ENCODE assay signal across 22 mouse cellular contexts in genomic region chr10:111806333-111806732, GRCm38 (mm10).
DNase-seq lines count a peak whose midpoint lies in the region; ATAC-seq and TF ChIP-seq lines count a peak whose summit lies in the region.
"Had no signal": no experiment of that assay in that cellular context is flagged by ENCODE, and none has a peak within 500 bp of the region (broad histone marks: within the 10 kb centered on the region; RNA-seq: fewer than 3 reads in every experiment).

No protein-coding gene starts in this region.

- H3K4me1 ChIP-seq in heart, embryonic 11.5 days (ENCODE audit: control insufficient read depth, insufficient read depth, low read length): 0 out of 2 replicates have a peak, but pooled peaks cover 7% of the 10 kb centered on the region
- H3K4me1 ChIP-seq in liver, embryonic 13.5 days (replicated peaks): peaks cover 11% of the 10 kb centered on the region
- peaks cover 7% of the 10 kb centered on the region for H3K4me1 ChIP-seq in liver, embryonic 11.5 days (replicated peaks; ENCODE audit: control insufficient read depth, insufficient read depth, low read length)
- no peaks in the 10 kb centered on the region for H3K4me1 ChIP-seq in liver, embryonic 15.5 days (replicated peaks)
- H3K4me1 ChIP-seq: forebrain, embryonic 13.5 days had no signal

- H3K4me2 ChIP-seq in heart, embryonic 11.5 days: no peak overlapping the region
- H3K4me2 ChIP-seq in liver, embryonic 13.5 days: no peak overlapping the region
- no peak overlapping the region for H3K4me2 ChIP-seq in liver, embryonic 11.5 days
- no peak overlapping the region for H3K4me2 ChIP-seq in liver, embryonic 15.5 days
- H3K4me2 ChIP-seq: forebrain, embryonic 13.5 days; heart, embryonic 13.5 days; hindbrain, embryonic 14.5 days had no signal

- no peaks in the 10 kb centered on the region for H3K9me3 ChIP-seq in heart, embryonic 11.5 days (replicated peaks; ENCODE audit: control insufficient read depth, low read length)
- H3K9me3 ChIP-seq in liver, embryonic 13.5 days (replicated peaks): no peaks in the 10 kb centered on the region
- H3K9me3 ChIP-seq in liver, embryonic 11.5 days (ENCODE audit: control insufficient read depth, low read length): no peaks in the 10 kb centered on the region
- H3K9me3 ChIP-seq in liver, embryonic 15.5 days (replicated peaks): no peaks in the 10 kb centered on the region
- H3K9me3 ChIP-seq: forebrain, embryonic 10.5 days; forebrain, embryonic 13.5 days; heart, embryonic 13.5 days had no signal

- peak; percentile 61 for DNase-seq in heart, adult 11 months
- no peak for DNase-seq in liver, embryonic 13.5 days
- no peak for DNase-seq in liver, embryonic 11.5 days (ENCODE audit: low spot score)
- DNase-seq in gastrocnemius, adult 2 months: no peak
- DNase-seq: adrenal gland, adult 8-10 months; adrenal gland, postnatal 25 days; cerebellum, adult 18-20 months; cerebellum, adult 9-10 months; cerebellum, postnatal 14 days; gastrocnemius, postnatal 25 days; heart, postnatal 14 days; heart, postnatal 4 days had no signal

- no peak overlapping the region for H3K27ac ChIP-seq in heart, embryonic 11.5 days (ENCODE audit: low read depth, low read length)
- no peak overlapping the region for H3K27ac ChIP-seq in liver, embryonic 13.5 days
- no peak overlapping the region for H3K27ac ChIP-seq in liver, embryonic 11.5 days (ENCODE audit: low read depth, low read length)
- H3K27ac ChIP-seq in liver, embryonic 15.5 days (replicated peaks): no peak overlapping the region
- no peak overlapping the region for H3K27ac ChIP-seq in gastrocnemius, adult 2 months
- H3K27ac ChIP-seq: forebrain, embryonic 10.5 days; forebrain, embryonic 13.5 days; hindbrain, embryonic 14.5 days; hindbrain, postnatal 0 days had no signal

- H3K9ac ChIP-seq in heart, embryonic 11.5 days (ENCODE audit: low read depth, low read length): no peak overlapping the region
- no peak overlapping the region for H3K9ac ChIP-seq in liver, embryonic 13.5 days
- no peak overlapping the region for H3K9ac ChIP-seq in liver, embryonic 11.5 days (ENCODE audit: low read depth, low read length)
- no peak overlapping the region for H3K9ac ChIP-seq in liver, embryonic 15.5 days
- H3K9ac ChIP-seq: forebrain, embryonic 13.5 days; heart, embryonic 13.5 days; hindbrain, embryonic 14.5 days had no signal

- no peak for ATAC-seq in heart, embryonic 11.5 days (replicated peaks; ENCODE audit: insufficient number of reproducible peaks, low FRiP score, low TSS enrichment)
- peak; percentile 73 for ATAC-seq in liver, embryonic 13.5 days (ENCODE audit: low read depth)
- ATAC-seq in liver, embryonic 11.5 days (replicated peaks; ENCODE audit: low FRiP score): no peak; the same call in 1 of the 2 replicates
- 0 out of 2 replicates have a peak, but pooled peaks have one; percentile 28 for ATAC-seq in liver, embryonic 15.5 days (ENCODE audit: insufficient read depth)
- ATAC-seq in megakaryocyte-erythroid progenitor cell, adult 5-6 weeks (replicated peaks; ENCODE audit: low FRiP score, low TSS enrichment, poor library complexity, severe bottlenecking): peak; percentile 93
- ATAC-seq: activated CD4-positive, CD25-positive, alpha-beta regulatory T cell, adult 4 months; forebrain, embryonic 13.5 days; forebrain, embryonic 16.5 days; hindbrain, postnatal 0 days had no signal

- H3K36me3 ChIP-seq in heart, embryonic 11.5 days (ENCODE audit: control insufficient read depth, insufficient read depth, low read length): no peaks in the 10 kb centered on the region
- H3K36me3 ChIP-seq in liver, embryonic 13.5 days: no peaks in the 10 kb centered on the region
- no peaks in the 10 kb centered on the region for H3K36me3 ChIP-seq in liver, embryonic 11.5 days (ENCODE audit: control insufficient read depth, insufficient read depth, low read length)
- no peaks in the 10 kb centered on the region for H3K36me3 ChIP-seq in liver, embryonic 15.5 days (replicated peaks)
- H3K36me3 ChIP-seq: forebrain, embryonic 10.5 days; heart, embryonic 13.5 days had no signal

- H3K4me3 ChIP-seq in heart, embryonic 11.5 days (ENCODE audit: low read depth, low read length): no peak overlapping the region
- no peak overlapping the region for H3K4me3 ChIP-seq in liver, embryonic 13.5 days (replicated peaks)
- H3K4me3 ChIP-seq in liver, embryonic 11.5 days (ENCODE audit: low read depth, low read length): no peak overlapping the region
- H3K4me3 ChIP-seq in liver, embryonic 15.5 days (replicated peaks): no peak overlapping the region
- H3K4me3 ChIP-seq in gastrocnemius, adult 2 months: no peak overlapping the region
- H3K4me3 ChIP-seq: forebrain, embryonic 10.5 days; forebrain, embryonic 13.5 days; heart, embryonic 13.5 days had no signal

- intact Hi-C loops in gastrocnemius, adult 2 months (cut with DNase I): no loop called here

- no peaks in the 10 kb centered on the region for H3K27me3 ChIP-seq in heart, embryonic 11.5 days (ENCODE audit: control insufficient read depth, insufficient read depth, low read length)
- no peaks in the 10 kb centered on the region for H3K27me3 ChIP-seq in liver, embryonic 13.5 days
- no peaks in the 10 kb centered on the region for H3K27me3 ChIP-seq in liver, embryonic 11.5 days (replicated peaks; ENCODE audit: control insufficient read depth, insufficient read depth, low read length)
- H3K27me3 ChIP-seq in liver, embryonic 15.5 days: no peaks in the 10 kb centered on the region
- H3K27me3 ChIP-seq: forebrain, embryonic 13.5 days; heart, embryonic 13.5 days had no signal

- 72% methylated on average over 3 of the region's 3 CpGs for WGBS in heart, embryonic 11.5 days (ENCODE audit: insufficient replicate concordance)
- WGBS in liver, embryonic 13.5 days (ENCODE audit: insufficient replicate concordance): 42% methylated on average over 3 of the region's 3 CpGs
- 68% methylated on average over 3 of the region's 3 CpGs for WGBS in liver, embryonic 11.5 days
- WGBS in liver, embryonic 15.5 days (ENCODE audit: insufficient replicate concordance): 51% methylated on average over 3 of the region's 3 CpGs

- TF ChIP-seq CTCF in gastrocnemius, adult 2 months (IDR thresholded peaks at IDR 0.05): no peak

Comparison
In these comparisons a context has a peak if more than half of its experiments do, and no peak if none do; other contexts are left out.
1. ATAC-seq: peak in liver, embryonic 13.5 days (single experiment), liver, embryonic 15.5 days (single experiment) and megakaryocyte-erythroid progenitor cell, adult 5-6 weeks (single experiment); none in heart, embryonic 11.5 days (single experiment) and liver, embryonic 11.5 days (single experiment).